Mouse (Mus musculus) left cerebral cortex, adult 2 months (tissue): Measurements from ENCODE around the gene Smarcd3. TPM values are rescaled to one million over a fixed set of nuclear protein-coding genes. Genes with fewer than 3 reads are reported as not detected.

Source experiments
- DNase-seq, 2 experiments: peaks; one replicate each; pipeline ENCODE4 v3.0.0; 2021 to 2022; ENCODE audit warnings: low spot score in 2 of 2, mixed read lengths in 1 of 2; ENCODE audit errors: extremely low spot score in 1 of 2
- H3K27ac ChIP-seq: fragments of 200-600 bp; 2 replicates; pipeline ENCODE4 v1.8.1; 2022
- H3K4me3 ChIP-seq: fragments of 200-600 bp; 2 replicates; pipeline ENCODE4 v1.8.1; 2022
- CTCF ChIP-seq: fragments of 200-600 bp; IDR thresholded peaks from 2 replicates; pipeline ENCODE4 v1.8.1; 2022; ENCODE audit warnings: antibody characterized with exemption, mild to moderate bottlenecking, moderate library complexity
- intact Hi-C: fragments of 180-260 bp; cut with DNase I; formaldehyde crosslinking; loops from one replicate; pipeline ENCODE4 v1.15.1; 2025
- total RNA-seq, 2 experiments: library from RNA; stranded (reverse); gene quantifications; 2 replicates each; pipeline ENCODE4 v1.2.3; 2021

Smarcd3 gene
- total RNA-seq, 2 experiments from 2014 or later: 90.4 to 97.4 TPM

DNA sequence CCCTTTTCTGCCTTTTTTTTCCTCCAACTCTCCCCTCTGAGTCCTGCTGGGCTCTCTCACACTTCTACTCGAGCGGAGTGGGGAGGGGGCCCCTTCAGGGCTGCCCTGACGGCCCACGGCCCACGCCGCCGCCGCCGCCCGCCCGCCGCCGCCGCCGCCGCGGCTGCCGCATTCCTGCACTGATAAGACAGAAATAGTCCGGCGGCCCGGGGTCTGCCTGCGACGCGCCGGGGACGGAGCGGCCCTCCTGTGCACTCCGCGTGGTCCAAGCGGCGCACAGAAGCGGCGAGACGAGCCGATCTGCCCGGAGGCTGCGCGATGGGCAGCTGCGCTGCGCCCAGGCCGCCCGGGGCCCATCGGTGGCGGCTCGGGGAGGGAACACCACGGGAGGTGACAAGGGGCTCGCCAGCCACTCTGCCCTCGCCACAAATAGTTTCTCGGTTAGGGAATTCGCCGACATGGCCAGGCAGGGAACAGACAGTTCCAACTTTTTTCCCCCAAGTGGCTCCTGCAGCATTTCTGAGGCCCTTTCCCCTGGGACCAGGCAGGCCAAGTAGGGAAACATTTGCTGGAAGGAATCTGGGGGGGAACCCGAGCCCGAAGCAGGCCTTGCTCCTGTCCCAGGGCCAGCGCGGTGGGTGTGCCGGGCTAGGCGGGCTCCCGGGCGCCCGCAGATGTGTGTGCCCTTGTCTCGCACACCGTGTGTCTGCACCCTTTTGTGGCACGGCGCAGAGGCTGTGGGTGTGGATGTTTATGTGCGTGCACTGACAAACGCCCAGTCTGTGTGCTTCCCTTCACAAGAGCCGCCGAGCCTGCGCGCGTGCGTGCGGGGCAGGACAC, 22.1 kb downstream of the Smarcd3 start:
- DNase-seq: peak in 1 of 2 experiments; percentile 60
- intact Hi-C loops: no loop called here
- peak overlapping the region; percentile 87 for H3K27ac ChIP-seq
- H3K4me3 ChIP-seq: peak overlapping the region; percentile 49
- no peak for TF ChIP-seq CTCF

DNA sequence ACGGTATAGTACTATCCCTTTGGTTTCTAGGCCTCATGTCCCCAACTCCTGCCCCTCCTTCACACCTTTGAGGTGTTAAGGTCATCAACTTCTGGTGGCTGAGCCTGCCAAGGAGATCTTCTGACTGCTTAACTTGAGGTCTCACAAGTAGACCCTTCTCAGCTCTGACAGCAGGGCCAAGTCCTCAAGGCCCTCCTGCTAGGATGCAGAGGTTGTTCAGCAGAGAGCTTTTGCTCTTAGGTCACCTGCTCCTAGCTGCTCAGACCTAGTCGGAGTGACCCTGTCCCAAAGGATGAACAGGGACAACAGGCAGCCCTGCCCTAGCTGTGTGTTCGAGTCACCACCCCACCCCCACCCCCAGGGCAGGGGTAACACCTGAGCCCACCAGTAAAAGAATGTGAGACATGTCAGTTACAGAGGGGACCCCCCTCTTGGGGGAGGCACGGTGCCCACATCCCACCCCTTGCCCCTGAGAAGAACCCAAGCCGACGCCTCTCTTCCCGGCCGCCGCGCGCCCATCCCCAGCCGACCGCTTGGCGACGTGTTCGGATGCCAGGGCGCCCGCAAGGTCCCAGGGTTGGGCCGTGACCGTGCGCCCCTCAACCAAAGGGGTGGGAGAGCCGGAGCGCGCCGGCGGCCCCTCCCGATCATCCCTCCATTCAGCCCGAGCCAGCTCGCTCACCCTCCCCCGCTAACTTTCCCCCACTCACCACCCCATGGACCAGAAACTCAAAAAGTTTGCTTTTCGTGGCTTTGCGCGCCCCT, 23.0 kb downstream of the Smarcd3 start:
- Histone ChIP-seq H3K27ac (peak overlapping the region; percentile 76), H3K4me3 (peak overlapping the region; percentile 49)
- no peak for TF ChIP-seq CTCF
- DNase-seq: no peak
- intact Hi-C loops: no loop called here

DNA sequence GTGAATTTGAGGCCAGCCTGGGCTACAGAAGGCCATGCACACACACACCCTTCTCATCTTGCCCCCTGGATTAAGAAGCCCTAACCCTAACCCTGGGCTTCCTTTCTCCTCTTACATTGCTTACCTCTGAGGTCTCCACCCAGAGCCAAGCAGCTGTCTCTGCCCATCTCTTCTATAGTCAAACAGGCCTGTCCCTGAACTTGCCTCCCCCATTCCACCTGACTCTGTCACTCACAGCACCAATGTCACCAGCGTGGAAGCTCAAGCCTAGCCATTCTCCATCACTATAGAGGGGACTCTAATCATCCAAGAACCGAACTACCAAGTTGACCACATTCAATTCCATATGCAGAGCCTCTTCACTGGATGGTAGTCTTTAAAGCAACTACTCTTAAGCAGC, 24.0 kb downstream of the Smarcd3 start:
- intact Hi-C loops: no loop called here
- no peak for TF ChIP-seq CTCF
- H3K27ac ChIP-seq: no peak overlapping the region
- H3K4me3 ChIP-seq: no peak overlapping the region
- DNase-seq: no peak

DNA sequence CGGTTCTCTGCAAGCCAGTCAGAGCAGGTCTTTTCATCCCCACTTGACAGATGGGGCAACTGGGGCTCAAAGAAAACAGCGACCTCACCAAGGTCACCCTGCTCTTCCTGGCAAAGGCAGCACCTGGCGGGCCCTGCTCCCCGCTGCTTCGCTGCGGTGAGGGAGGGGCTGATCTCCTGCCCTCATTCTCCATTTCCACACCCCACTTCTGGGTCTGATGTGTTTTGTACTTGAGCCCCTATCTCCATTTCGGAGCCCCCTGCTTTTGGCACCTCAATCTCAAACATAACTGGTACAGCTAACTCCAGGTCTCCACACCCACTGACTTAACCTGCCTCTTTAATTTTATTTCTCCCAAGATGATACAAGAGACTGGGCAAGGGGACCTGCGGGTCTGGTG, 25.1 kb downstream of the Smarcd3 start:
- H3K4me3 ChIP-seq: peak overlapping the region; percentile 49
- intact Hi-C loops: loop anchor here (2.0 kb wide), 1 partner anchor 52 kb away; no protein-coding TSS in a partner anchor

GRCm38 (mm10) chr5:24598570-24599006, 25.6 kb downstream of the Smarcd3 start:
- Histone ChIP-seq H3K4me3 (peak overlapping the region; percentile 49), H3K27ac (peak overlapping the region; percentile 72)
- peak in 1 of 2 experiments; percentile 64 for DNase-seq
- peak; percentile 63 for TF ChIP-seq CTCF
- intact Hi-C loops: loop anchor here (2.0 kb wide), 1 partner anchor 52 kb away; no protein-coding TSS in a partner anchor

More for the DNA sequence above, 25.1 kb downstream of the Smarcd3 start:
- no peak for DNase-seq
- no peak overlapping the region for H3K27ac ChIP-seq
- TF ChIP-seq CTCF: no peak

DNA sequence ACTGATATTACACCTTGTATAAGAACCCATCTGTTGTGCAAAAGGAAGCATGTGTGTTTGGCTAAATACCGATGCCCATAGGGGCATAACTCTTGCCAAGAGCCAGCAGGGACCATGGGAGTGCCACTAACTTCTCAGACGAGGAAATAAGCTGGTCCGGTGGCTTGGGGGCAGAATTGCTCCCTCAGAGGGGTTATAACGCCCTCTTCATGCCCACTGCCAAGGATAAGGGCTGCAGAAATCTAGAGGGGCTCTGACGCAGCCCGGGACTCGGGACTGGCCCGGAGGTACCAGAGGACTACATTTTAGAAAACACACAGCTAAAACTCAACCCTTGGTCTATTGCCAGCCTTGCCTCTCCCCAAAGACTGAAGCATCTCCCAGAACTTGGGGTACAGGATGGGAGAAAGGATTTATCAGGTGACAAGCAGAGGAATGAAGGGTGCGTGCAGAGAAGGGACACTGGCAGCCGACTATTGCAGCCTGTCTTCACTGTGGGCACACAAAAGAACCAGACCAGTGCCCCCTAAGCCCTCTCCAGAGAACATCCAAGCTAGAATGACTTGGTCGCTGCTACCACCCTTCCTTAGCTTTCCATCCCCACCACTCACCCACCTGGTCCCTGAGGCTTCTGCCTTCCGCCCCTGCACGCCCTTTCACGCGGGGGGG, 26.2 kb downstream of the Smarcd3 start:
- H3K27ac ChIP-seq: peak overlapping the region; percentile 72
- intact Hi-C loops: loop anchor here (2.0 kb wide), 1 partner anchor 53 kb away; no protein-coding TSS in a partner anchor
- peak overlapping the region; percentile 49 for H3K4me3 ChIP-seq
- DNase-seq: no peak
- no peak for TF ChIP-seq CTCF

DNA sequence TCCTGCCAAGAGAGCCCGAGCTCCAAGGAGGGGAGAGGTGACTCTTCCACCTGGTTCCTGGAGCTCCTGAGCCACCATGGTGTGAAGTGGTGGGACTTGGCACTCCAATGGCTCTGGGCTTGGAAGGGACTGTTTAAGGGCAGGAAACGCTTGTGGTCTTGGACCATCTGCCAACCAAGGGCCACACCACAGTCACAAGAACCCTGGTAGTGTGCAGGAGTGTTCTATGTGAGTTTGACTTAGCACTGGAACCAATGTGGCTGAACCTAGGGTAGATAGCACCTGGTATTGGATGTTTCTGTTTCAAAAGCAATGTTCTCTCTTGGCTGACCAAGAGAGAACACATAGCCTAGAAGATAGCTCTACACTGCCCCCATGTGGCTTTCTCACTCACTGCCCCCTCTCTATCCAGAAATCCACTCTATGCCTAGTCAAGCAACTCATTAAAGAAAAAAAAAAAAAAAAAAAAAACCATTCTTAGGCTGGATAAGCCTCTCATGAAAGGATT, 26.9 kb downstream of the Smarcd3 start:
- intact Hi-C loops: no loop called here
- peak; percentile 74 for TF ChIP-seq CTCF
- H3K4me3 ChIP-seq: peak overlapping the region; percentile 27; the same call in 1 of the 2 replicates

DNA sequence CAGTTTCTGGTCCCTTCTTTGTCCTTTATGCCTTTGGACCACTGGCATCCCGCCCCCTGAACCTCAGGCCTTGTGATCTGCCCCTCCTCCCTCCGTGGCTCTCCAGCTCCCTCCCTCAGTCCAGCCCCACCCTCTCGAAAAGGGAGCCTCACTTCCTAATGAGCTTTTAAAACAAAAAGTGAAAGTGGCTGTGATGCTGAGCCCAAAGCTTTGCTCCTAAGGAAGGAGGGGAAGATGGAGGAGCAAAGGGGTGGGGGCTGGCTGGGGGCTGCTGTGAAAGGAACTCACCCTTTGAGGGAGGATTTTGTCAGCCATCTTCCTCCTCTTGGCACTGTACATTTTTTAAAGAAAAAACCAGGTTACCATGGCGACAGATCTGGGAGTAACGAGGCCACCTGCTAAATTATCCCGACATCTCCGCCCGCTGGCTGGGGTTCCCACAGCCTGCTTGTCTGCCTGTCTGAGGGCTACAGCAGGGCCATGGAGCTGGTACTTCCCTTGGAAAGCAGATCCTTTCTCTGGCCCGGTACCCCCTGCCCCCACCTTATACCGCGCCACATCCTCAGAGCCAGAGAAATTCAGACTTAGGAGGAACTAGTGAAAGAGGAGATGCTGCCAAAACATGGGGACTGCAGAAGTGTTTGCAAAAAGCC, 27.6 kb downstream of the Smarcd3 start:
- no peak for TF ChIP-seq CTCF
- H3K27ac ChIP-seq: peak overlapping the region; percentile 93
- intact Hi-C loops: loop anchor here (1.0 kb wide), 1 partner anchor 9 kb away; no protein-coding TSS in a partner anchor
- H3K4me3 ChIP-seq: peak overlapping the region; percentile 27
- DNase-seq: peak in 1 of 2 experiments; percentile 67

More for the DNA sequence above, 26.9 kb downstream of the Smarcd3 start:
- H3K27ac ChIP-seq: peak overlapping the region; percentile 93
- DNase-seq: peak; percentile 76 to 80

DNA sequence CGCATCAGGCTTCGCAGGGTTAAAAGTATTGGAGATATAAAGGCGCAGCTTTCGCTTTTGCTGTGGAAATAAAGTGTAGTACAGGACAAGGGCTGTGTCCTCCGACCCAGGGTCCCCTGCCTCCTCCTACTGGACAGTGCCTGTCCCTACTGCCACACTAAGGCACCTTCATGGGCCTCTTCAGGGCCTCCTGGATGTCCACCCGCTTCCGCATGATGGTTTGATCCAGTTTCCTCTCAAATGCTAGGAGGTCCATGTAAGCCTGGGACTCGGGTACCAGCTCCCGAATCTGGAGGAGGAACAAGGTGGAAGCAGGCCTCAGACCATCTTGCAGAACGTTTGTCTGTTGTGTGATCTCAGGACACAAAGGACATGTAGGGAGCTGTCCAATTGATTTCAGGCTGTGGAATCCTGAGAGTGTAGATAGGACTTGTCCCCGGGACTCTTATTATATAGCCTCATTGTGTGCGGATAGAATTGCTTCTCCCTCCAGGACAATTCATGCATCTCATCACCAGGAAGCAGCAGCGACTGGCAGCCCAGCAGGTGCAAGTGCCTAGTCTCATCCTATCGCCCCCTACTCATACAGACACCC, 28.3 kb downstream of the Smarcd3 start:
- no peak for DNase-seq
- TF ChIP-seq CTCF: peak; percentile 5
- H3K4me3 ChIP-seq: peak overlapping the region; percentile 27
- intact Hi-C loops: loop anchor here (1.0 kb wide), 1 partner anchor 9 kb away; no protein-coding TSS in a partner anchor
- peak overlapping the region; percentile 93 for H3K27ac ChIP-seq

- Histone ChIP-seq H3K27ac (no peak overlapping the region), H3K4me3 (no peak overlapping the region)
- intact Hi-C loops: no loop called here
- DNase-seq: no peak
- no peak for TF ChIP-seq CTCF
These were observed 28.9 kb downstream of the Smarcd3 start for GRCm38 (mm10) chr5:24595261-24595660.

DNA sequence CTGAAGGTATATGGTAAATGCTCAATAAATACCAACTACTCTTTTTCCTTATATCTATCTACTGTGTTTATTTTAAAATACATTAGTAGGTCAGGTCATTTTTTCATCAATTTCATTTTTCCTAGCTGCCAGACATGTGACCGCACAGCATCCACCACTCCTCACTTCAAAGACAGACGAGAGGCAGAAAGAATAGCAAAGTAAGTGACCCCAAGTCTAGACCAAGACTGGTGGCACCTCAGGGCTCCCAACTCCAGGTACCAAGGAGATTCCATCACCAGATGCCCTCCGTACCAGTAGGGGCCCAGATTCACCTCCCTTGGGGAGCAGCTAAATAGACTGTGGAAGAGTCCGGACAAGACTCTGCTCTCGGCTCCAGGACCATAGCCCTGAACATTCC, 29.9 kb downstream of the Smarcd3 start:
- Histone ChIP-seq H3K27ac (no peak overlapping the region), H3K4me3 (no peak overlapping the region)
- TF ChIP-seq CTCF: no peak
- DNase-seq: no peak
- intact Hi-C loops: no loop called here
